14 mouse cellular contexts compared by ENCODE assay signal in the genomic region with DNA sequence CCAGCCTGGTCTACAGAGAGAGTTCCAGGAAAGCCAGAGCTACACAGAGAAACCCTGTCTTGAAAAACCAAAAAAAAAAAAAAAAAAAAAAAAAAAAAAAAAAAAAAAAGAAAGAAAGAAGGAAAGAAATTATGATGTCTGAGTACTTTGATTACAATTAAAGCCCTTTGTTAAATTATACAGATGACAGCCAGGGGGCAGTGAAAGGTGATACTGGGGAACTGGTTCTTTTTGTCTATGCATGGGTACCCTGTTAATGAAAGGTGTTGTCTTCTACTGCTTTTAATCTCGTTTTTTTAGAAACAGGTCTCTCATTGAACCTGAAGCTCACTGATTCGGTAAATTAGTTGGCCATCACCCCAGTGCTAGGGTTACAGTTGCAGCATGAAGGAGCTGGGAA. TPM values are rescaled to one million over a fixed set of nuclear protein-coding genes. Genes with fewer than 3 reads are reported as not detected.
DNase-seq lines count a peak whose midpoint lies in the region; ATAC-seq and TF ChIP-seq lines count a peak whose summit lies in the region.
"Had no signal": no experiment of that assay in that cellular context is flagged by ENCODE, and none has a peak within 500 bp of the region (broad histone marks: within the 10 kb centered on the region; RNA-seq: fewer than 3 reads in every experiment).

No protein-coding gene starts in this region.

- peaks cover 3% of the 10 kb centered on the region; the same call in 1 of the 2 replicates for H3K36me3 ChIP-seq in midbrain, postnatal 0 days (ENCODE audit: insufficient read depth, low read length)
- H3K36me3 ChIP-seq: stomach, embryonic 15.5 days had no signal

- no peak overlapping the region for H3K27ac ChIP-seq in cerebellum, adult 2 months (ENCODE audit: insufficient read depth, low read length)
- H3K27ac ChIP-seq in midbrain, postnatal 0 days (ENCODE audit: low read depth, low read length) = no peak overlapping the region
- H3K27ac ChIP-seq: embryonic facial prominence, embryonic 10.5 days; limb, embryonic 15.5 days; stomach, embryonic 15.5 days had no signal

- H3K4me2 ChIP-seq in midbrain, postnatal 0 days (ENCODE audit: low read depth, low read length, poor library complexity, severe bottlenecking) = no peak overlapping the region

- peak; percentile 11; the same call in 1 of the 2 replicates for TF ChIP-seq CTCF in cerebellum, adult 2 months (IDR thresholded peaks at IDR 0.05; ENCODE audit: borderline replicate concordance, insufficient read depth, low read depth, low read length)
- TF ChIP-seq CTCF in midbrain, postnatal 0 days (IDR thresholded peaks at IDR 0.05) = peak; percentile 34

- no peak overlapping the region for H3K9ac ChIP-seq in midbrain, postnatal 0 days (replicated peaks; ENCODE audit: low read length, poor library complexity, severe bottlenecking)
- H3K9ac ChIP-seq: limb, embryonic 15.5 days; stomach, embryonic 15.5 days had no signal

- no peaks in the 10 kb centered on the region; the same call in 1 of the 2 replicates for H3K4me1 ChIP-seq in cerebellum, adult 2 months (ENCODE audit: control insufficient read depth, insufficient read depth, low read length)
- H3K4me1 ChIP-seq in midbrain, postnatal 0 days (ENCODE audit: insufficient read depth, low read length) = no peaks in the 10 kb centered on the region

- TF ChIP-seq POLR2A in cerebellum, adult 2 months (IDR thresholded peaks at IDR 0.05; ENCODE audit: borderline replicate concordance, insufficient read depth, low read length) = no peak

- no peaks in the 10 kb centered on the region for H3K9me3 ChIP-seq in midbrain, postnatal 0 days (ENCODE audit: low read length)
- H3K9me3 ChIP-seq: limb, embryonic 15.5 days; stomach, embryonic 15.5 days had no signal

- no peak overlapping the region for H3K4me3 ChIP-seq in cerebellum, adult 2 months (replicated peaks; ENCODE audit: insufficient read depth, low read depth, low read length)
- no peak overlapping the region for H3K4me3 ChIP-seq in midbrain, postnatal 0 days (ENCODE audit: low read depth, low read length)

- H3K27me3 ChIP-seq in cerebellum, adult 2 months (ENCODE audit: control insufficient read depth, insufficient read depth, low read length) = no peaks in the 10 kb centered on the region
- H3K27me3 ChIP-seq in midbrain, postnatal 0 days (ENCODE audit: insufficient read depth, low read length) = no peaks in the 10 kb centered on the region
- H3K27me3 ChIP-seq: limb, embryonic 15.5 days; stomach, embryonic 15.5 days had no signal

- 62% methylated on average over 2 of the region's 2 CpGs for WGBS in cerebellum, adult 2 months
- WGBS in midbrain, postnatal 0 days = 92% methylated on average over 2 of the region's 2 CpGs

- peak in 1 of 2 experiments; percentile 31 for DNase-seq in cerebellum, adult 2 months
- DNase-seq in cerebellum, postnatal 36 days = no peak
- DNase-seq in kidney, adult 9 months = peak; percentile 29
- no peak for DNase-seq in kidney, postnatal 4 days
- peak; percentile 9 for DNase-seq in retina, embryonic 14.5 days (ENCODE audit: low spot score)
- DNase-seq in retina, postnatal 1 day = no peak
- DNase-seq in midbrain, postnatal 0 days (ENCODE audit: low spot score) = no peak
- DNase-seq in gastrocnemius, postnatal 25 days = no peak

- no peak for ATAC-seq in midbrain, postnatal 0 days (ENCODE audit: low FRiP score)

RNA-seq across cellular contexts. Expression of gene Bccip, which starts 1.8 kb away (rescaled TPM):
- 104 and 111 TPM in 2 replicates for polyA plus RNA-seq in cerebellum, adult 2 months (2012; rRNA removed)
- total RNA-seq in midbrain, postnatal 0 days (2014; rRNA removed) = 20.9 and 27.6 TPM in 2 replicates
- polyA plus RNA-seq in midbrain, postnatal 0 days (2015; fragmentation: Nextera tagmentation; extraction: Ambion mirVana) = 91.0 and 95.1 TPM in 2 replicates
- 10 to 100 TPM; 55.7 to 62.8 TPM for total RNA-seq in gastrocnemius, postnatal 25 days (2021)

RNA-seq across cellular contexts. Expression of gene Uros, which starts 2.6 kb away (rescaled TPM):
- polyA plus RNA-seq in cerebellum, adult 2 months (2012; rRNA removed) = 34.7 and 35.1 TPM in 2 replicates
- 17.4 and 25.9 TPM in 2 replicates for total RNA-seq in midbrain, postnatal 0 days (2014; rRNA removed)
- polyA plus RNA-seq in midbrain, postnatal 0 days (2015; fragmentation: Nextera tagmentation; extraction: Ambion mirVana) = 38.0 and 40.6 TPM in 2 replicates
- total RNA-seq in gastrocnemius, postnatal 25 days (2021) = 10 to 100 TPM; 13.9 to 14.3 TPM

RNA-seq across cellular contexts. Expression of gene Mmp21, which starts 27.4 kb away (rescaled TPM):
- 0.05 TPM in 1 of 2 replicates, not detected in the other for polyA plus RNA-seq in cerebellum, adult 2 months (2012; rRNA removed)
- total RNA-seq in midbrain, postnatal 0 days (2014; rRNA removed) = 0.09 TPM in 1 of 2 replicates, not detected in the other
- not detected in 2 replicates for polyA plus RNA-seq in midbrain, postnatal 0 days (2015; fragmentation: Nextera tagmentation; extraction: Ambion mirVana)
- total RNA-seq in gastrocnemius, postnatal 25 days (2021) = not detected
- total RNA-seq: heart, postnatal 14 days had no signal
- polyA plus RNA-seq: C2C12; limb, embryonic 15.5 days; neural tube, embryonic 11.5 days; stomach, embryonic 15.5 days had no signal

Comparison
In these comparisons a context has a peak if more than half of its experiments do, and no peak if none do; other contexts are left out.
1. DNase-seq: peak in kidney, adult 9 months (single experiment) and retina, embryonic 14.5 days (single experiment); none in cerebellum, postnatal 36 days (0 of 2), kidney, postnatal 4 days (0 of 2), retina, postnatal 1 day (single experiment), midbrain, postnatal 0 days (single experiment) and gastrocnemius, postnatal 25 days (single experiment).